Mouse (Mus musculus): Measurements from ENCODE around the gene Denr.

- TF ChIP-seq POLR2A (IDR thresholded peaks at IDR 0.05; ENCODE audit: borderline replicate concordance, low read depth, low read length) (no peak), CTCF (IDR thresholded peaks at IDR 0.05; ENCODE audit: low read depth, low read length) (no peak)
These were observed 22.6 kb upstream of the Denr start for GRCm38 (mm10) chr5:123884332-123884731.

All from bone marrow macrophage, adult 2 months (primary cell).